ENCODE assay signal across 13 mouse cellular contexts in the genomic region with DNA sequence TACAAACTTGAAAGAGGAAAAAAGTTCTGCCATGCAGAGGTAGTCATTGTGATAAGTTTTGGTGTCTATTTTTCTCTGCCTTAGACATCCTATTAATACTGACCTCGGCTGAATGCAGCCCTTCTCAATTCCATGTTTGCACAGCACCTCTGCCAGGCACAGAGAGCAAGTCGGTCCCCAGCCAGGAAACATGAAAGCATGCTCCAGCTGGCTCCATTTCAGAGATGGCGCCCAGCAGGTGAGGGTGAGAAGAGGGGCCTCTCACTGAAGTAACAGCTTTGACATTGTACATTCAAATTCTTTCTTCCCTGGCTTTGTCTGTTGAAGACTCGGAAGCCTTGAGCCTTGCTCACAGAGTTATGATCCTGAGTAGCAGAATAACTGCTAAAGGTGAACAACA.
DNase-seq lines count a peak whose midpoint lies in the region; ATAC-seq lines count a peak whose summit lies in the region.
"Had no signal": no experiment of that assay in that cellular context is flagged by ENCODE, and none has a peak within 500 bp of the region (broad histone marks: within the 10 kb centered on the region; RNA-seq: fewer than 3 reads in every experiment).

No protein-coding gene starts in this region.

- H3K9ac ChIP-seq in forebrain, embryonic 14.5 days (ENCODE audit: low read length), result no peak overlapping the region
- H3K9ac ChIP-seq in forebrain, embryonic 16.5 days (replicated peaks; ENCODE audit: low read depth, low read length), result no peak overlapping the region
- no peak overlapping the region for H3K9ac ChIP-seq in hindbrain, embryonic 16.5 days (ENCODE audit: low read depth, low read length)
- H3K9ac ChIP-seq: liver, embryonic 14.5 days; neural tube, embryonic 13.5 days had no signal

- peak overlapping the region; percentile 7; the same call in 1 of the 2 replicates for H3K27ac ChIP-seq in forebrain, embryonic 14.5 days (ENCODE audit: low read depth, low read length)
- H3K27ac ChIP-seq in forebrain, embryonic 16.5 days (ENCODE audit: low read length), result no peak overlapping the region
- no peak overlapping the region for H3K27ac ChIP-seq in hindbrain, embryonic 16.5 days (ENCODE audit: low read depth, low read length)
- H3K27ac ChIP-seq: liver, embryonic 14.5 days; neural tube, embryonic 13.5 days; stomach, postnatal 0 days had no signal

- ATAC-seq in forebrain, embryonic 14.5 days, result no peak
- ATAC-seq in forebrain, embryonic 16.5 days, result no peak
- no peak for ATAC-seq in hindbrain, embryonic 16.5 days

- peaks cover 23% of the 10 kb centered on the region for H3K4me1 ChIP-seq in forebrain, embryonic 14.5 days (ENCODE audit: control insufficient read depth, insufficient read depth, low read length)
- H3K4me1 ChIP-seq in forebrain, embryonic 16.5 days (replicated peaks; ENCODE audit: control insufficient read depth, insufficient read depth, low read length), result peaks cover 24% of the 10 kb centered on the region
- peaks cover 20% of the 10 kb centered on the region for H3K4me1 ChIP-seq in hindbrain, embryonic 16.5 days (ENCODE audit: control insufficient read depth, insufficient read depth, low read depth, low read length)

- no peaks in the 10 kb centered on the region for H3K36me3 ChIP-seq in forebrain, embryonic 14.5 days (ENCODE audit: control insufficient read depth, insufficient read depth, low read length)
- H3K36me3 ChIP-seq in forebrain, embryonic 16.5 days (ENCODE audit: control insufficient read depth, insufficient read depth), result no peaks in the 10 kb centered on the region
- no peaks in the 10 kb centered on the region for H3K36me3 ChIP-seq in hindbrain, embryonic 16.5 days (ENCODE audit: control insufficient read depth, insufficient read depth, low read length)
- H3K36me3 ChIP-seq: neural tube, embryonic 13.5 days had no signal

- WGBS in forebrain, embryonic 14.5 days, result 44% methylated on average over 4 of the region's 4 CpGs
- WGBS in forebrain, embryonic 16.5 days, result 29% methylated on average over 4 of the region's 4 CpGs
- 59% methylated on average over 4 of the region's 4 CpGs for WGBS in hindbrain, embryonic 16.5 days

- no peak overlapping the region for H3K4me2 ChIP-seq in forebrain, embryonic 14.5 days (ENCODE audit: low read length)
- no peak overlapping the region for H3K4me2 ChIP-seq in forebrain, embryonic 16.5 days (ENCODE audit: low read length)
- no peak overlapping the region for H3K4me2 ChIP-seq in hindbrain, embryonic 16.5 days (ENCODE audit: low read length)
- H3K4me2 ChIP-seq: neural tube, embryonic 13.5 days had no signal

- no peaks in the 10 kb centered on the region for H3K27me3 ChIP-seq in forebrain, embryonic 14.5 days (replicated peaks; ENCODE audit: control insufficient read depth, insufficient read depth, low read length)
- no peaks in the 10 kb centered on the region for H3K27me3 ChIP-seq in forebrain, embryonic 16.5 days (replicated peaks; ENCODE audit: control insufficient read depth, insufficient read depth, low read length)
- H3K27me3 ChIP-seq in hindbrain, embryonic 16.5 days (replicated peaks; ENCODE audit: control insufficient read depth, insufficient read depth, low read length), result no peaks in the 10 kb centered on the region
- H3K27me3 ChIP-seq: neural tube, embryonic 13.5 days had no signal

- H3K4me3 ChIP-seq in forebrain, embryonic 14.5 days (ENCODE audit: low read depth, low read length), result no peak overlapping the region
- no peak overlapping the region for H3K4me3 ChIP-seq in forebrain, embryonic 16.5 days (replicated peaks; ENCODE audit: low read length)
- no peak overlapping the region for H3K4me3 ChIP-seq in hindbrain, embryonic 16.5 days (ENCODE audit: low read length)
- H3K4me3 ChIP-seq: neural tube, embryonic 13.5 days had no signal

- H3K9me3 ChIP-seq in forebrain, embryonic 14.5 days (replicated peaks; ENCODE audit: control insufficient read depth, low read length), result no peaks in the 10 kb centered on the region
- H3K9me3 ChIP-seq in forebrain, embryonic 16.5 days (ENCODE audit: control insufficient read depth, low read length), result no peaks in the 10 kb centered on the region
- H3K9me3 ChIP-seq in hindbrain, embryonic 16.5 days (ENCODE audit: control insufficient read depth, low read length), result no peaks in the 10 kb centered on the region
- H3K9me3 ChIP-seq: neural tube, embryonic 13.5 days had no signal

- peak; percentile 32 for DNase-seq in forebrain, embryonic 14.5 days (ENCODE audit: low spot score)
- DNase-seq in kidney, postnatal 10 days, result peak; percentile 47
- DNase-seq in kidney, postnatal 14 days, result no peak
- DNase-seq in cerebellum, adult 11-12 months, result peak; percentile 54
- peak; percentile 54 to 56 for DNase-seq in cerebellum, postnatal 36 days
- no peak for DNase-seq in adrenal gland, postnatal 14 days
- DNase-seq: kidney, adult 9 months; spleen, adult 18-20 months had no signal

Comparison
In these comparisons a context has a peak if more than half of its experiments do, and no peak if none do; other contexts are left out.
1. DNase-seq: peak in forebrain, embryonic 14.5 days (single experiment), kidney, postnatal 10 days (single experiment), cerebellum, adult 11-12 months (single experiment) and cerebellum, postnatal 36 days (2 of 2); none in kidney, postnatal 14 days (single experiment) and adrenal gland, postnatal 14 days (single experiment).